Mouse (Mus musculus) bone marrow macrophage, adult 2 months (primary cell): ENCODE data around the gene Best2.

Experiments used
- CTCF ChIP-seq: IDR thresholded peaks from 2 replicates; pipeline ENCODE4 v1.5.1; 2012; ENCODE audit warnings: low read depth, mild to moderate bottlenecking, low read length, moderate library complexity
- POLR2A ChIP-seq: IDR thresholded peaks from 2 replicates; pipeline ENCODE4 v1.6.1; 2012; ENCODE audit warnings: mild to moderate bottlenecking, low read depth, low read length, borderline replicate concordance

DNA sequence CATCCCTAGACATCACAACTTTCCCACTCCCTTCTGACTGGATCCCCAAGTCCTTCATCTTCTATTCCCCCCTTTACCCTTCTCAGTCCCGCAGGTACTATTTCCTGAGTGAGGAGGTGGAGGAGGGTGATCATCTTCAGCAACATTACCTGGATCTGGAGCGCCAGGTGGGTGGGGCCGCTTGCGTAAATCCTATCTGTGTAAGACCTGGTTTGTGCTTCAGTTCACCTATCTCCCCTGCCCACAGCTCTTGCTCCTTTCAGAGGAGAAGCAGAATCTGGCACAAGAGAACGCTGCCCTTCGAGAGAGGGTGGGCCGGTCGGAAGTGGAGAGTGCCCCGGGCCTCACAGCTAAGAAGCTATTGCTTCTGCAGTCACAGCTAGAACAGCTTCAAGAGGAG, 20.0 kb downstream of the Best2 start:
- TF ChIP-seq CTCF (no peak), POLR2A (no peak)
